Mouse (Mus musculus) right cerebral cortex, postnatal 36 days (tissue): ENCODE data around the gene Gpr27.

ENCODE experiments used
- DNase-seq, 2 experiments: peaks; one replicate each; pipeline ENCODE4 v3.0.0; 2022; ENCODE audit warnings: low spot score in 2 of 2, mixed read lengths in 1 of 2

Gene Gpr27

DNA sequence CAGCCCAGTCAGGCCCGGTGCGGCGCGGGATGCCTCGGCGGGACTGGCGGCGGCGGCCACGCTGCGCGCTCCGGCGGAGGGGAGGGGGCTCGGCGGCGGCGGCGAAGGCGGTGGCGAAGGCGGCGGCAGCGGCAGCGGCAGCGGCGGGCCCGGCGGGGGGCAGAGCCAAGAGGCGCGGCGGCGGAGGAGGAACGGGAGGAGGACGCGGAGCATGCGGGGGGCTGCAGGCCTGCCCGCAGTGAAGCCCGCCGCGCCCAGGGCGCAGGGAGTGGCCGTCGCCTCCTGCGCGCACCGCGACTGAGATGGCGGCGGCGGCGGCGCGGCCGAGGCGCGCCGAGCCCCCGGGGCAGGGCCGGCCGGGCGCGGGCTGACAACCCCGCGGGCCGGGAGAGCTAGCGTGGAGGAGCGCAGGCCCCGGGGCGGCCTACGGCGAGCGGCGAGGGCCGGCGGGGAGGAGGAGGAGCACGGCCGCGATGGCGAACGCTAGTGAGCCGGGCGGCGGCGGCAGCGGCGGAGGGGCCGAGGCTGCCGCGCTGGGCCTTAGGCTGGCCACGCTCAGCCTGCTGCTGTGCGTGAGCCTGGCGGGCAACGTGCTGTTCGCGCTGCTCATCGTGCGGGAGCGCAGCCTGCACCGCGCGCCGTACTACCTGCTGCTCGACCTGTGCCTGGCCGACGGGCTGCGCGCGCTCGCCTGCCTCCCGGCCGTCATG lies at the start of gene Gpr27:
TSS of gene Gpr27 (plus strand) at position 474 of the 710 bp plus-strand sequence.
- DNase-seq = peak in 1 of 2 experiments; percentile 42

DNA sequence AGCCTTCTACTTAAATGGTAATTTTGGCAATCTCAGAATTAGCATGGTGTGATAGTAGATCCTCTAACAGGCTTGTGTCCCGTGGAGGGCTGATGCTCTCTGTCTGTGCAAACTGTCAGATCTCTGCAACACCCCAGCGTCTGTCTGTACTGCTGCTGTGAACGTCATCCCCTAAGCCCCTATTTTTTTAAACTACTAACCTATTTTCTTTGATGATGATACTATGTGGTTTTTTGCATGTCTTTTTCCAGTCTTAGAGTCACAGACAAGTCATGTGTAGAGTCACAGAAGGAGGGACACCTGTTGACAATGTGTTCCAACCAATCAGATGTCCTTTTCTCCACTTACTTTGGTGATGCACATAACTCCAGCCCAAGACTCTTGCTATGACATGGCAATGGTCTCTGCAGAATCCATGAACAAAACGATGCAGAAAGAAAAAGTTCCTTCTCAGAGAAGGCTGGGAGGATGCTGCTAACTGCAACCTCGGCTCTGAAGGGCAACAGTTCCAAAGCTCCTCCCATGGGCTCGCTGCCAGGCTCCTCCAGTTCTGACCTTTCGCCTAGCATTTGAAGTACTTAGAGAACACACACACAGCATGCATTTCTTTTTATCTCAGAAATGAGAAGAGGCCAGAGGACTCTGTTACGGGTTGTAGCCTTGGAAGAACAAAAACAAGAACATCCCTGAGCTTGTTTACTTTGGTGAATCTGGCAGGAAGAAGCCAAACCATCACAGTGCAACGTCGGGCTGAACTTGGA lies 48.9 kb upstream of the Gpr27 start:
- no peak for DNase-seq

DNA sequence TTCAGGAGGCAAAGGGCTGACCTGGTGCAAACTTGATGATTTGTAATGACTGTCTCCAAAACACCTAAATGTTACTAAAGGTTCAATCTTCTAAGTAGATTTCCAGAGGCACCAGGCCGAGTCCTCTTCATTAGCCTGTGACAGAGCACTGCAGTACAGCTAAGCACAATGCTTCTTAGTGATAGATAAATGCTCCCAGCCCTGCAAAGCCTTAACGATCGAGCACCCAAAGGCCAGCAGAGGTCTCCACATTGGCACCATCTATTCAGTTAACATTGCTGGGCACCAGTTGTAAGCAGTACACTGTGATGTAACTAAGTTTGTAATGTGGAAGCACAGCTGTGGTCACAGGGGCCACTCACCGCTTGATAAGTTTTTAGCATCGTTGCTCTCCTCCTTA lies 48.1 kb upstream of the Gpr27 start:
- DNase-seq = no peak

GRCm38 (mm10) chr6:99644876-99645275 lies 47.6 kb upstream of the Gpr27 start:
- DNase-seq = no peak

GRCm38 (mm10) chr6:99646344-99646743 lies 46.1 kb upstream of the Gpr27 start:
- DNase-seq = no peak

DNA sequence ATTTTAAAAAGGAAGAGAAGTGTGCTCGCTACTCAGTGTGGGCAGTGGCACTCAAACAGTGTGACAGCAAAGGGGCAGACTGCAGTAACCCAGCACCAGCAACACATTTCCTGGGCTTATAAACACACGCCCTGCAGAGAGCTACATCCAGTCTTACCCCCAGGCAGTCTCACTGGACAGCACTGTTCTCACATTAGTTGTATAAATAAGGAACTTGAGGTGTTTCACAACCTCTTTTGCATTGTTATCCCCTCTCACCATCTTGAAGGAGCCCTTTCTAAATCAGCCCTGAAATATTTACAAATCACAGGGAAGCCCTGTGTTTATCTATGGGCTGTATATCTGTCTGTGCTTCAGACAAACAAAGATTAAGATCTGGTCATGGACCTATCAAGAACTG lies 43.2 kb upstream of the Gpr27 start:
- no peak for DNase-seq

DNA sequence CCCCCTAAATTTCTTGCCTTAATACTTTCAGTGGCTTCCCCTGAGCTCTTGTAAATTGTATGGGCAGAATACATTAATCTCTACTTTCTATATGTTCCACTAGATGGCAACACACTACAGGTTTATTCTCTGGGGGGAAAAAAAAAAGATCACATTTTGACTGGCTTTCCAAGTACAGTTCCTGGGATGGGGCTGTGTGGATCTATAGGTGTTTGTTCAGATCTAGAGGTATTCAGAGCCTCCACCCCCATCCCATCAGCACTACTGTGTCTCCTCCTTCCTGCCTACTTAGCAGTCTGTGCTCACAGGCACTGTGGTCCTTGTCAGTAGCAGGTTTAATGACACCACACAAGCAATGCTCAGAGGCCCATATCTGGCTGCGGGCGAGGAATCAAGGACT lies 40.1 kb upstream of the Gpr27 start:
- DNase-seq = no peak

GRCm38 (mm10) chr6:99654343-99654742 lies 38.1 kb upstream of the Gpr27 start:
- DNase-seq = no peak

- DNase-seq = no peak
These were observed 37.0 kb upstream of the Gpr27 start for GRCm38 (mm10) chr6:99655488-99655887.

DNA sequence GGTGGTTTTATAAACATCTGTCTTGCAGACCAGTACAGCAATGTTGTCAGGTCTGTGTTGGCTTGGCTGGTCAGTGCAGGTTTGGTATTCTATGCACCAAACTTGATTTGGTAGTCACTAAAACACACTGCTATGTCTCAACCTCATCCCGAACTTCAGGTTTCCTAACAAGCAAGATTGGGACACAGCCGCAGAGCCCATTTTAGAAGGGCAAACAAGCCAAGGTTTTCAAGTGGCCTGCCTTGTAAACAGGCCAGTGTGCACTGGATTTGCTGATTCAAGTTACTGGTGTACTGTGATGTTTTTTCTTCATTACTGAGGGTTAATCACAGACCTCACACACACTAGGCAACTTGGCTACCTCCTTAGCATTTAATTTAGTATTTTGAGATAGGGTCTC lies 36.4 kb upstream of the Gpr27 start:
- no peak for DNase-seq

- DNase-seq = no peak
These were observed 33.9 kb upstream of the Gpr27 start for GRCm38 (mm10) chr6:99658586-99658985.

- no peak for DNase-seq
These were observed 32.0 kb upstream of the Gpr27 start for GRCm38 (mm10) chr6:99660443-99660842.

DNA sequence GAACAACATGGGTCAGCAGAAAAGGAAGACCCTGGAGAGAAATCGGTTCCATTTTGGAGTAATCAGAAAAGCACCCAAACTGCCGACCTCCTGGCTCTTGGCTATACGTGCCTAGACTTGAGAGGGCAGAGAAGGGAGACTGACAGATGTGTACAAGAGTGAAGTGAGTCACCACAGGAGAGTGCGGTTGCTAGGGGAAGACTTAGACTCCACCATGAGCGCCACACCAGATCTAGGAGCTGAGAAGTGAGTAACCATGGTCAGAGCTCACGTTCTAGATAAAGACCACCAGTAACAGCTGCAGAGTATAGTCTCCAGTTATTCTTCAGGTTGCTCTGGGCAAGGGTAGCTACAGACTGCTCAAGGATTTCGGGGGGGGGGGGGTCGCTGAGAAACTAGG lies 29.2 kb upstream of the Gpr27 start:
- no peak for DNase-seq

DNA sequence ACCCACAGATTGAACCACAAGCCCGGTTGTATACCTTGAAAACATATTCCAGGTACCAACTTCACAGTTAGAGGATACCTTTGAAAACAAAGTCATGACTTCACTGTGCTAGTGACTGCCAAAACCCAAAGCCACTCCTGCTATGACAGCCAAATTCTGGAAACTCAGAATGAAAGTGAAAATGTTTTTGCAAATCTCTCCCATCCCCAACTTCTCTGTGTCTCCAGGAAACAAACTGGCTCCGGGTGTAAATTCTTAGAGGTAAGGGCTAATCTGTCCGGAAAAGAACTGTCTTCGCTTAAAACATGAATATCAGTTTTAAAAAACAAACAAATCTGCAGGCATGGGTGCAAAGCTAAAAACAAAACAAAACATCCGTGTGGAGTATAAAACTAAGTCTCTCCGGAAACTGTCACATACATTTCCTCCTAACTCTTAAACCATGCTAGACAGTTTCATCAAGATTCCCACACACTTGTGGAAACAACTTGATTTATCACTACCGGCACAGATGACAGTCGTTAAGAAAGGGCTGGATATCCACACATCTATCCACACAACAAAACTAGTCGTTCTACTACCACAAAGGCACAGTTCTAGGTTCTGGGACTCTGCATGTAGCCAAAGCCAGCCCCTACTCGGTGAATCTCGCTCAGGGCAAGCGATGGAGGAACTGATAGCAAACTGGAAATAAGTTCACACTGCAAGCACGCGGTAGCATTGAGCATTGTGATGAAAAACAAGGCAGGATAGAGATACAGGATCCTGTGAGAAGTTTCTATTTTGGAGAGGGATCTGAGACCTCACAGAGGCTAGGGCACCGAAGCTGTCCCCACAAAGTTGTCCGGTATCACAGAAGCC lies 26.8 kb upstream of the Gpr27 start:
- no peak for DNase-seq

DNA sequence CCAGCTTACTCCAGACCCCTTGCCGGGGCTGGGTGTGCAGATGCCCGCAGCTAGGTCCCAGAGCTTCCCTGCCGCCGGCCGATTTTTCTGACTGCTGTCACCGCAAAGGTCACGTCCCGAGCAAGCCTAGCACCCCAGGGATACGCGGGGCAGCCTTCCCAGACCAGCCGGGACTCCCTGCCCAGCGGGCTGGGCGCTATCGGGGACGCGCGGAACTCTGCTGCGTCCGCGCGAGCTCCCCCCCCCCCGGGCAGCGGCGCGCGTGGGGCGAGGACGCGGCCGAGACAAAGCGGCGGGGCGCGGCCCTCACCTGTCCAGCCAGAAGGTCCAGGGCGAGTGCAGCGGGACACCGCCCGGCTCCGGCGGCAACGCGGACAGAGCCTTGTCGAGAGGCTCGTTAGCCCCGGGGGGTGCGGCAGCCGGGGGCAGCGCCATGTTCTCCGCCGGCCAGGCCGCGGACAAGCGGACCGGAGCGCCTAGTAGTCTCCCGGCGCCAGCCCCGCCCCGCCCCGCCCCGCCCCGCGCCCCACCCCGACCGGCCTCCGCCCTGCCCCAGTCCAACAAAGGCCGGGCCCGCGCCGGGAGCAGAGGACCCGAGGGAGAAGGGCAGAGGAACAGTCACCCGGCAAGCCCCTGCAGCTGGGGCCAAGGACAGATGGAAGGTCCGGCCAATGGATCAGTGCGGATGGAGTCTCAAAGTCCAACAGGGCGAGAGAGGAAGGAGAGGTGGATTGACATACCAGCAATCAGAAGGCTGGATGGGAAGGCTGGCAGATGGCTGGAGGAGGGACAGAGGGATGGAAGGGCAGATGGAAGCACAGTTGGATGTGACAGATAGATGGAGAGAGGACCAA lies 25.9 kb upstream of the Gpr27 start, which contains the start of the genes Eif4e3 and Gm20696:
TSS of gene Eif4e3 (minus strand) at position 454 of the 854 bp plus-strand sequence.
TSS of gene Gm20696 (minus strand) at position 480 of the 854 bp plus-strand sequence.
- no peak for DNase-seq

GRCm38 (mm10) chr6:99667290-99667689 lies 25.2 kb upstream of the Gpr27 start:
- DNase-seq = no peak

- DNase-seq = peak; percentile 72 to 74
These were observed 22.8 kb upstream of the Gpr27 start for GRCm38 (mm10) chr6:99669481-99670325.

GRCm38 (mm10) chr6:99670481-99671119 lies 21.9 kb upstream of the Gpr27 start:
- DNase-seq = peak in 1 of 2 experiments; percentile 38

- no peak for DNase-seq
These were observed 20.7 kb upstream of the Gpr27 start for GRCm38 (mm10) chr6:99671768-99672167.

GRCm38 (mm10) chr6:99674482-99674881 lies 18.0 kb upstream of the Gpr27 start:
- no peak for DNase-seq
